Mouse (Mus musculus) intestine, postnatal 0 days (tissue): Measurements from ENCODE around the gene Mrpl51. TPM values are rescaled to one million over a fixed set of nuclear protein-coding genes. Genes with fewer than 3 reads are reported as not detected.
A peak's percentile ranks its signal among the peaks of the same experiment; 100 is the strongest.

ENCODE experiments used
- ATAC-seq: fragments of 200-750 bp; cut with Nextera tagmentation; 2 replicates; pipeline ENCODE4 v1.8.0; 2017; ENCODE audit warnings: mild to moderate bottlenecking, moderate TSS enrichment, moderate library complexity
- H3K27ac ChIP-seq: fragments of 300-500 bp; sonication (generic); 2 replicates; pipeline ENCODE4 v1.5.1; 2014; ENCODE audit warnings: mild to moderate bottlenecking, low read depth, low read length, moderate library complexity
- H3K27me3 ChIP-seq: fragments of 300-500 bp; sonication (generic); replicated peaks from 2 replicates; pipeline ENCODE4 v1.6.1; 2014; ENCODE audit warnings: low read length, mixed read lengths; ENCODE audit not compliant: control insufficient read depth, insufficient read depth
- H3K36me3 ChIP-seq: fragments of 300-500 bp; sonication (generic); 2 replicates; pipeline ENCODE4 v1.6.1; 2014; ENCODE audit warnings: mild to moderate bottlenecking, moderate library complexity; ENCODE audit not compliant: control insufficient read depth, insufficient read depth
- H3K4me1 ChIP-seq: fragments of 300-500 bp; sonication (generic); replicated peaks from 2 replicates; pipeline ENCODE4 v1.6.1; 2014; ENCODE audit warnings: antibody characterized with exemption, low read length, mixed read lengths; ENCODE audit not compliant: control insufficient read depth, insufficient read depth
- H3K4me2 ChIP-seq: fragments of 300-500 bp; sonication (generic); replicated peaks from 2 replicates; pipeline ENCODE4 v1.6.1; 2014; ENCODE audit warnings: low read depth, mild to moderate bottlenecking, moderate library complexity
- H3K4me3 ChIP-seq: fragments of 300-500 bp; sonication (generic); 2 replicates; pipeline ENCODE4 v1.5.1; 2014; ENCODE audit warnings: low read depth, low read length
- H3K9ac ChIP-seq: fragments of 300-500 bp; sonication (generic); 2 replicates; pipeline ENCODE4 v1.6.1; 2014; ENCODE audit warnings: mild to moderate bottlenecking, low read depth, low read length
- H3K9me3 ChIP-seq: fragments of 300-500 bp; sonication (generic); 2 replicates; pipeline ENCODE4 v1.6.1; 2016; ENCODE audit warnings: mixed run types; ENCODE audit not compliant: control insufficient read depth
- CTCF ChIP-seq: sonication (generic); IDR thresholded peaks from 2 replicates; pipeline ENCODE4 v1.5.1; 2016; ENCODE audit warnings: low read depth, mild to moderate bottlenecking, control low read depth, antibody characterized with exemption, moderate library complexity
- WGBS: fragments of 180-500 bp; shearing (Covaris S2); extraction: QIAGEN DNeasy Blood & Tissue Kit; methylation state at CpG from one replicate; pipeline ENCODE4 v1.1.7; 2014; 5-methylcytosine and 5-hydroxymethylcytosine counted together
- microRNA-seq: library from miRNA; unstranded; fragments of <30 nt; microRNA quantifications from one replicate; pipeline ENCODE4, GENCODE M21; 2016
- polyA plus RNA-seq: library from polyadenylated mRNA; unstranded; fragments of >200 nt; fragmentation: Nextera tagmentation; extraction: Ambion mirVana; gene quantifications from 2 replicates; pipeline ENCODE4 v1.2.1, GENCODE M21; 2015

Gene Mrpl51
- polyA plus RNA-seq, 1 experiment from 2014 or later, result 282 TPM

- Histone ChIP-seq H3K27me3 (no peaks in the 10 kb centered on the region), H3K9me3 (no peaks in the 10 kb centered on the region), H3K4me1 (no peaks in the 10 kb centered on the region), H3K9ac (no peak overlapping the region), H3K4me3 (no peak overlapping the region), H3K36me3 (no peaks in the 10 kb centered on the region), H3K4me2 (no peak overlapping the region), H3K27ac (no peak overlapping the region)
- TF ChIP-seq CTCF, result no peak
- no peak for ATAC-seq
- WGBS, result 83% methylated on average over 4 of the region's 4 CpGs
These were observed 45.8 kb downstream of the Mrpl51 start for GRCm38 (mm10) chr6:125237421-125237820.

- peak; percentile 25; the same call in 1 of the 2 replicates for TF ChIP-seq CTCF
- no peak overlapping the region for H3K4me3 ChIP-seq
- no peak for ATAC-seq
- H3K4me1 ChIP-seq, result no peaks in the 10 kb centered on the region
- no peak overlapping the region for H3K27ac ChIP-seq
- WGBS, result 48% methylated on average over 6 of the region's 6 CpGs
- no peak overlapping the region for H3K9ac ChIP-seq
- H3K4me2 ChIP-seq, result no peak overlapping the region
- H3K9me3 ChIP-seq, result no peaks in the 10 kb centered on the region
- no peaks in the 10 kb centered on the region for H3K36me3 ChIP-seq
- H3K27me3 ChIP-seq, result no peaks in the 10 kb centered on the region
These were observed 46.8 kb downstream of the Mrpl51 start for GRCm38 (mm10) chr6:125238396-125238795.

DNA sequence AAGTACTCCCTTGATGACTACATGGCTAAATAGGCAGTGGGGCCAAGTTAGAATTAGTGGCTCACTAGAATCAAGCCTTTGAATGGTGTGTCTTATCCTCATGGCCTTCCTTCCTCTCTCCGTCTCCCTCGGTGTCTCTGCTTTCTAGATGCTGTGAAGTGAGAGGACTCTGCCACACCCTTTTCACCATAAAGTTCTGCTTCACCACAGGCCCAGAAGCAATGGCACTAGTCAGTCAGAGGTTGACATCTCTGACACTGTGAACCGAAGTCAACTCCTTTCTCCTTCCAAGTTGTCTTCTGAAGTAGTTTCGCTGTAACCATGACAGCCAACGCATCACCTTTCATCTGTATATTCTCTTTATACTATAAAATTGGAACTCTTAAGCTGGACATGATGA is 47.9 kb downstream of the Mrpl51 start:
- no peaks in the 10 kb centered on the region for H3K9me3 ChIP-seq
- no peak overlapping the region for H3K9ac ChIP-seq
- no peaks in the 10 kb centered on the region for H3K27me3 ChIP-seq
- no peak for TF ChIP-seq CTCF
- no peaks in the 10 kb centered on the region for H3K4me1 ChIP-seq
- H3K36me3 ChIP-seq, result no peaks in the 10 kb centered on the region
- WGBS, result 89% methylated on average over 5 of the region's 5 CpGs
- no peak overlapping the region for H3K4me3 ChIP-seq
- no peak overlapping the region for H3K4me2 ChIP-seq
- H3K27ac ChIP-seq, result no peak overlapping the region
- no peak for ATAC-seq

GRCm38 (mm10) chr6:125240617-125241016 is 49.0 kb downstream of the Mrpl51 start:
- WGBS, result 79% methylated on average over 5 of the region's 5 CpGs

DNA sequence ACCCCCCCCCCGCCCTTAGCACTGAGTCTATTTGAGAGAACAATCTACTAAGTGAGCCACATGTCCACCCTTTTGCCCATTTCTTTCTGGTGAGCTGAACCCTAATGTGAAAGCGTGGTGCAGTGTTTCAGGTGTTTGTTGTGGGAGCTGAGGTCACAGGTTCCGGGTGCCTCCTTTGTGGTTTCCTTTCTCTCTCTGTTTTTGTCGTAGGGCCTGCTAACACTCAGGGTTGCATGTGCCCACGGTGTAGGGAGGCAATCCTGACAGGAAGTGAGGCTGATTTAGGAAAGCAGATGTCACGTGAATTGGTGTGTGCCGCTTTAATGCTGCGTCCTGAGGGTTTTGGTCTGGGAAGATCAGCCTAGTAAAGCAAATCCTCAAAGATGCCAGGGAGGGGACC is 50.0 kb downstream of the Mrpl51 start:
- H3K27ac ChIP-seq, result no peak overlapping the region
- WGBS, result 79% methylated on average over 8 of the region's 8 CpGs
- H3K9ac ChIP-seq, result no peak overlapping the region
- TF ChIP-seq CTCF, result no peak
- no peaks in the 10 kb centered on the region for H3K36me3 ChIP-seq
- H3K4me3 ChIP-seq, result no peak overlapping the region
- no peaks in the 10 kb centered on the region for H3K9me3 ChIP-seq
- H3K4me2 ChIP-seq, result no peak overlapping the region
- H3K27me3 ChIP-seq, result no peaks in the 10 kb centered on the region
- ATAC-seq, result no peak
- H3K4me1 ChIP-seq, result no peaks in the 10 kb centered on the region

More at GRCm38 (mm10) chr6:125240617-125241016, 49.0 kb downstream of the Mrpl51 start:
- no peak for ATAC-seq
- H3K9ac ChIP-seq, result no peak overlapping the region
- no peaks in the 10 kb centered on the region for H3K36me3 ChIP-seq
- H3K9me3 ChIP-seq, result no peaks in the 10 kb centered on the region
- no peaks in the 10 kb centered on the region for H3K27me3 ChIP-seq
- no peaks in the 10 kb centered on the region for H3K4me1 ChIP-seq
- no peak overlapping the region for H3K27ac ChIP-seq
- no peak overlapping the region for H3K4me3 ChIP-seq
- H3K4me2 ChIP-seq, result no peak overlapping the region
- TF ChIP-seq CTCF, result no peak

- Histone ChIP-seq H3K36me3 (no peaks in the 10 kb centered on the region), H3K9me3 (no peaks in the 10 kb centered on the region), H3K4me1 (no peaks in the 10 kb centered on the region), H3K27me3 (no peaks in the 10 kb centered on the region), H3K4me2 (no peak overlapping the region), H3K9ac (no peak overlapping the region), H3K4me3 (no peak overlapping the region), H3K27ac (no peak overlapping the region)
- TF ChIP-seq CTCF, result no peak
- WGBS, result 39% methylated on average over 1 of the region's 1 CpGs
- no peak for ATAC-seq
These were observed 53.0 kb downstream of the Mrpl51 start for GRCm38 (mm10) chr6:125244551-125244950.

Small RNA genes lying within 50 kb of the gene (microRNA-seq; reads per million reads assigned to microRNA genes)
- gene Mir3098, result 0.82 reads per million
- gene Mir8113, result not detected

Other genes with a start within 250 kb of the Mrpl51 start
- gene Cops7a, start 226.3 kb upstream of the Mrpl51 start, polyA plus RNA-seq, result 105 and 110 TPM in 2 replicates
- gene Pianp, start 195.1 kb upstream of the Mrpl51 start, polyA plus RNA-seq, result 1.8 and 2.1 TPM in 2 replicates
- 8.2 TPM in 2 replicates for gene Zfp384, start 182.7 kb upstream of the Mrpl51 start, polyA plus RNA-seq
- 65.4 and 70.1 TPM in 2 replicates for gene Ing4, start 152.0 kb upstream of the Mrpl51 start, polyA plus RNA-seq
- gene Acrbp, start 142.1 kb upstream of the Mrpl51 start, polyA plus RNA-seq, result 3.1 and 4.1 TPM in 2 replicates
- 9.2 and 9.9 TPM in 2 replicates for gene Lpar5, start 123.9 kb upstream of the Mrpl51 start, polyA plus RNA-seq
- gene Chd4, start 95.8 kb upstream of the Mrpl51 start, polyA plus RNA-seq, result 30.7 and 34.2 TPM in 2 replicates
- 21.9 and 22.6 TPM in 2 replicates for gene Nop2, start 59.9 kb upstream of the Mrpl51 start, polyA plus RNA-seq
- gene Iffo1, start 46.6 kb upstream of the Mrpl51 start, polyA plus RNA-seq, result 3.2 and 3.9 TPM in 2 replicates
- gene Gapdh, start 25.3 kb upstream of the Mrpl51 start, polyA plus RNA-seq, result 1,338 and 1,629 TPM in 2 replicates
- 17.9 and 19.0 TPM in 2 replicates for gene Ncapd2, start 100 bp upstream of the Mrpl51 start, polyA plus RNA-seq
- 2.7 and 3.4 TPM in 2 replicates for gene Vamp1, start 23.8 kb downstream of the Mrpl51 start, polyA plus RNA-seq
- 25.9 and 26.7 TPM in 2 replicates for gene Tapbpl, start 40.1 kb downstream of the Mrpl51 start, polyA plus RNA-seq
- gene Cd27, start 45.2 kb downstream of the Mrpl51 start, polyA plus RNA-seq, result 0.78 and 2.1 TPM in 2 replicates
- gene Tuba3a, start 94.2 kb downstream of the Mrpl51 start, polyA plus RNA-seq, result not detected in 2 replicates
- 104 and 110 TPM in 2 replicates for gene Ltbr, start 122.1 kb downstream of the Mrpl51 start, polyA plus RNA-seq
- 16.9 and 19.0 TPM in 2 replicates for gene Scnn1a, start 128.9 kb downstream of the Mrpl51 start, polyA plus RNA-seq
- 108 and 109 TPM in 2 replicates for gene Tnfrsf1a, start 157.6 kb downstream of the Mrpl51 start, polyA plus RNA-seq
- gene Plekhg6, start 189.0 kb downstream of the Mrpl51 start, polyA plus RNA-seq, result 31.4 and 37.0 TPM in 2 replicates